Mouse (Mus musculus) embryo, embryonic 10.5 days (tissue): ENCODE measurements at regions not wholly inside any gene's neighbourhood (a gene's known extent, or its start where the extent isn't known, plus 50 kb on each side); places are given as distances from the start of the nearest gene placed in this dataset.
"Not testable (repeated sequence)": the region's sequence is repeated elsewhere in the genome, so short reads cannot be mapped to it uniquely, and the experiment has no call there.

Experiments used
- DNase-seq: peaks from one replicate; pipeline ENCODE4 v3.0.0-alpha.2; 2015; ENCODE audit warnings: low spot score

- no peak for DNase-seq
These were observed 124.1 kb upstream of the Gm5150 start for GRCm38 (mm10) chr3:16130385-16130784.

GRCm38 (mm10) chr3:16125346-16125915, 119.2 kb upstream of the Gm5150 start:
- DNase-seq = not testable (repeated sequence)

DNA sequence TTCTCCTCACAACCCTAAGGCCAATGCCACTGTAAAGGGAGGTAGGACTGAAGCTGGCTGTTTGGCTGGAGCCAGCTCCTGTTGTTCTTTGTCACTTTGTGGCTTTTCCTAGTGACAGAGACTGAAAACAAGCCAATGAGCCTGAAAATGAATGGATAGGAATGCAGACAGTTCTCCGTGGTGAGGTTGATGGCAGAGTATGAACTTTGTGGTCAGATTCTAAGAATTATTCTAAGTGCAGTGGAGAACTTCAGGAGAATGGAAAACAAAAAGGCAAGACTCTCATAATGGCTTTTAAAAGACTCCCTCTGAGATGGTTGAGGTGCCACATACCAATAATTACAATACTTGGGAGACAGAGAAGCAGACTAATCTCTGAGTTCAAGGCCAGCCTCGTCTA, 109.7 kb upstream of the Gm5150 start:
- DNase-seq = no peak

DNA sequence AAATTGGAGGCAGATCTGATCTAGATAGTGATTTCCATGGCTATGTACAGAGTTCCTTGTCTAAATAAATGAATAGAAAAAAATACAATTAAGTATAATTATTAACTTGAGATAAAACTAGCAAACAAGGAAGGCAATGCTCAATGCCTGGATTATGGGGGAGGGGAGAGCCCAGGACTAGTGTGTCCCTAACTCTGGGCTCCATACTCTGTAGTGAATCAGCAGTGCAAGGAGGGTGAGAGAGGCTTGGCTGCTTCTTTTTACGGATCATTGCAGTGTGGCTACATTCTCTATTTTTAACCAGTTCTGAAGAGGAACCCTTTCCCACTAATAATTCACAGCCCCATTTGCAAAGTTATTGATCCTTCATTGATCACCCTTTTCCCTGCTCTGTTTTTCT, 101.3 kb upstream of the Gm5150 start:
- DNase-seq = no peak

GRCm38 (mm10) chr3:16105080-16105479, 98.8 kb upstream of the Gm5150 start:
- no peak for DNase-seq

DNA sequence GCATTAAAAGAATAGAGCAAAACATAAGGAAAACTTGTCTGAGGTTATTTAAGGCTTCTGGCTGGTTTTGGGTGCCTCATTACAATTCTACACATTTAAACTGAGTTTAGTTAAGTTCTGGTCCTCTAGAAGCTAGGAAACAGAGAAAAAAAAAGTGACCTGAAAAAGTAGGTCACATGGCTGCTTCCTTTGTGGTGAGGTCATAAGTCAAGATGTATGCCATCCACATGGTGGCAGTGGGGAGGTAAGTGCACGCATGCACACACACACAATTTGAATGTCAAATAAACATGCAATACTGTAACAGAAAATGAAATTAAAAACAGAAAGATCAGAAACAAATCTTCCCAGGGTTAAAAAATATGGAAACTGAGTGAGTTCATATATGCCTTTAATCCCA, 96.9 kb upstream of the Gm5150 start:
- no peak for DNase-seq

GRCm38 (mm10) chr3:16086550-16086949, 80.3 kb upstream of the Gm5150 start:
- peak; percentile 55 for DNase-seq

DNA sequence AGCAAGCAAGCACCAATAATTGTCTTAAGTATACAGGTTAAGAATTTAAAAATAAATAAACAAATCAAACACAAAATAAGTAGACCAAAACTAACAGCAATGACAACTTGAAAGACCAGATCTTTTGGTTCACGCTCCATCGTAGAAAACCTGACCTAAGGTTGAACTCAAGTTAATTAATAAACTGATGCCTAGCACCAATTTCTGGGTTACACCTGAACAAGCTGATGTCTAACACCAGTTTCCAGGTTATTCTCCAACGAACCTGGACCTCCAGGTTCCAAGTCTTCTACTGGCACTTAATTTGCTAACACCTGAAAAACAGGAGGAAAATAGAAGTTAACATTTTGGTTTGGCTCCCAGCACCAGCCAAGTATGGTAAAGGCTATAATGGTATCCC, 79.1 kb upstream of the Gm5150 start:
- DNase-seq = no peak

DNA sequence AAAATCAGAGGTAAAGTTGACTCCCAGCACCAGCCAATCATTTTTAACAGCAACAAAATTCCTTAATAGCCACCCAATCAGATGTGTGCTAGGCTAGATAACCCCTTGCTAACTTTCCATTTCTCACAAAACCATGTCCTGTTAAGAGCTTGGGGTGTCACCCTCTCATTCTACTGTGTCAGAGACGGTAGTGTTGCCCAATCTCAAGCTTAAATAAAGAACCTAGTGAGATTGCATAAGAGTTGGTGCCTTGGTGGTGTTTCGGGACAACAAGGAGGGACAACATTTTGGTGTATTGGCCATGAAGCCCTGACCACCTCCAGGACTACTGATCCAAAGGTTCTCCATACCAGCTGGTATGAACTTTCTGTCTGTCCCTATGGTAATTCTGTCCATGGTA, 72.9 kb upstream of the Gm5150 start:
- DNase-seq = no peak

DNA sequence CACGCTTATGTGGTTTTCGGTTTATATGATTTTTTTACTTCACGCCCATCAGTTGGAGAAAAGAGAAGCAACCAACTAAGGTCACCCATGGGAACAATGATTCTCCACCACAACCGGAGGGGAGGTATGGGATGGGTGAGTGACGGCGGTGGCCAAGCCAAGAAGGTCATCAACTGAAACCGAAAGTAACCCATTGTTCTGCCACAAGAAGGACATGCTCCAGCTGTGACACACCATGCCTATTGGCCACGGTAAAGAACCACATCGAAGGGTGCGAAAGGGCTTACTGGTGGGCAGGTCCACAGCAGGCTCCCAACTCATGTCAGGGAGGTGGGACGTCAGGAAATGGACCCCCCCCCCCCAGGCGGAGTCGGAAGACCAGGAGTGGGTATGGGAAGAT, 65.7 kb upstream of the Gm5150 start:
- DNase-seq = no peak

GRCm38 (mm10) chr3:16070963-16071362, 64.7 kb upstream of the Gm5150 start:
- no peak for DNase-seq

DNA sequence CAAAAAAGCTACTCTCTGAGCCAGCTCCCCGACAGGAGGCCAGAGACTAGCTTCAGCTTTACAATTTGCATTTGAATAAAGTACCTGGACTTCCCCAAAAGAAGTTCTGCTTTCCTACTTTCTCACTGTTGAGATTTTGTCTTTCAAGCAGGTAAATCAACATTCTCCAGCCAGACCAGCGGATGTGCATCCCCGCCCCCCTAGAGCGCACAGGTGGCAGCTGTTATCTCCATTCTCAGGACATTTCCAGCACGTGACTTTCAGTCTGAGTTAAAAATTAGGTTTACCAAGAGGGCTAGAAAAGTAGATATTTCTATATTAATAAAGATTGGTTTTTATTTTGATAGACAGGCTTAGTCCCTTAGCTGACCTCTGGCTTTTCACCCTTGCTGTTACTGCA, 51.5 kb upstream of the Gm5150 start:
- not testable (repeated sequence) for DNase-seq
